Mouse (Mus musculus): Measurements from ENCODE around the gene Gm17482. TPM values are rescaled to one million over a fixed set of nuclear protein-coding genes. Genes with fewer than 3 reads are reported as not detected.

Gene Gm17482
- total and polyA plus RNA-seq, 3 experiments = not detected

- Histone ChIP-seq H3K4me3 (ENCODE audit: control insufficient read depth in 1 of 2, insufficient read depth in 1 of 2, low read depth in 2 of 2, low read length in 2 of 2) (no peak overlapping the region), H3K79me2 (ENCODE audit: control insufficient read depth, insufficient read depth, low read length, poor library complexity) (no peaks in the 10 kb centered on the region), H3K36me3 (ENCODE audit: control insufficient read depth in 1 of 2, insufficient read depth in 2 of 2, low read length in 2 of 2) (no peaks in the 10 kb centered on the region), H3K9me3 (replicated peaks; ENCODE audit: insufficient read depth, low read length) (no peaks in the 10 kb centered on the region), H3K4me1 (ENCODE audit: control insufficient read depth in 1 of 2, insufficient read depth in 2 of 2, low read length in 2 of 2) (no peaks in the 10 kb centered on the region), H3K27ac (ENCODE audit: control insufficient read depth, low read depth, low read length) (no peak overlapping the region), H3K9ac (ENCODE audit: control insufficient read depth, low read depth, low read length, poor library complexity, severe bottlenecking) (no peak overlapping the region), H3K27me3 (ENCODE audit: control insufficient read depth in 1 of 2, insufficient read depth in 2 of 2, low read length in 2 of 2) (no peaks in the 10 kb centered on the region; a peak in 2 of 4 replicates)
- TF ChIP-seq SMC3 (IDR thresholded peaks at IDR 0.05; ENCODE audit: low read depth, low read length) (no peak), NRF1 (IDR thresholded peaks at IDR 0.05; ENCODE audit: insufficient read depth, low read depth, low read length, poor library complexity, severe bottlenecking) (no peak), MYB (IDR thresholded peaks at IDR 0.05; ENCODE audit: low read depth, low read length) (no peak), RAD21 (IDR thresholded peaks at IDR 0.05; ENCODE audit: low read depth, low read length) (no peak), TAL1 (IDR thresholded peaks at IDR 0.05; ENCODE audit: low read length) (no peak), MXI1 (IDR thresholded peaks at IDR 0.05; ENCODE audit: low read depth, low read length) (no peak), BHLHE40 (IDR thresholded peaks at IDR 0.05; ENCODE audit: borderline replicate concordance, low read depth, low read length) (no peak), MAX (IDR thresholded peaks at IDR 0.05; ENCODE audit: low read length) (no peak), TCF12 (IDR thresholded peaks at IDR 0.05; ENCODE audit: low read depth, low read length) (no peak), USF2 (IDR thresholded peaks at IDR 0.05; ENCODE audit: borderline replicate concordance in 1 of 2, insufficient read depth in 1 of 2, low read depth in 1 of 2, low read length in 2 of 2) (no peak), GATA1 (IDR thresholded peaks at IDR 0.05; ENCODE audit: low read depth, low read length) (no peak), CHD2 (IDR thresholded peaks at IDR 0.05; ENCODE audit: low read length) (no peak), MAZ (IDR thresholded peaks at IDR 0.05; ENCODE audit: low read depth, low read length) (no peak), CTCF (IDR thresholded peaks at IDR 0.05 in 2 of 3, conservative IDR thresholded peaks at IDR 0.05 in 1 of 3; ENCODE audit: control insufficient read depth in 1 of 3, insufficient read depth in 1 of 3, low read depth in 2 of 3, low read length in 3 of 3, poor library complexity in 1 of 3, severe bottlenecking in 1 of 3) (no peak), POLR2AphosphoS2 (IDR thresholded peaks at IDR 0.05; ENCODE audit: low read length) (no peak), POLR2A (IDR thresholded peaks at IDR 0.05; ENCODE audit: control insufficient read depth in 1 of 2, insufficient read depth in 1 of 2, low read depth in 1 of 2, low read length in 2 of 2, poor library complexity in 1 of 2) (no peak), NELFE (IDR thresholded peaks at IDR 0.05; ENCODE audit: low read depth, low read length) (no peak), MEF2A (IDR thresholded peaks at IDR 0.05; ENCODE audit: extremely low read depth, insufficient replicate concordance, low read depth, low read length, poor library complexity, severe bottlenecking) (no peak), E2F4 (IDR thresholded peaks at IDR 0.05; ENCODE audit: borderline replicate concordance, low read depth, low read length) (no peak)
- no peak for DNase-seq (ENCODE audit: low read depth, low spot score)
Measured at GRCm38 (mm10) chr6:115292621-115293020, 65.5 kb downstream of the Gm17482 start.

- H3K27me3 ChIP-seq (ENCODE audit: control insufficient read depth in 1 of 2, insufficient read depth in 2 of 2, low read length in 2 of 2) = no peaks in the 10 kb centered on the region; a peak in 2 of 4 replicates
- DNase-seq (ENCODE audit: low read depth, low spot score) = no peak
- TF ChIP-seq SMC3 (IDR thresholded peaks at IDR 0.05; ENCODE audit: low read depth, low read length) (no peak), MAFK (IDR thresholded peaks at IDR 0.05; ENCODE audit: borderline replicate concordance, low read depth, low read length) (no peak), RCOR1 (IDR thresholded peaks at IDR 0.05; ENCODE audit: low read depth, low read length) (no peak), UBTF (IDR thresholded peaks at IDR 0.05; ENCODE audit: borderline replicate concordance, insufficient read depth, low read depth, low read length) (no peak), CHD2 (IDR thresholded peaks at IDR 0.05; ENCODE audit: low read length) (no peak), ZMIZ1 (IDR thresholded peaks at IDR 0.05; ENCODE audit: low read depth, low read length) (no peak), ZNF384 (IDR thresholded peaks at IDR 0.05; ENCODE audit: low read depth, low read length) (no peak), CTCF (IDR thresholded peaks at IDR 0.05 in 2 of 3, conservative IDR thresholded peaks at IDR 0.05 in 1 of 3; ENCODE audit: control insufficient read depth in 1 of 3, insufficient read depth in 1 of 3, low read depth in 2 of 3, low read length in 3 of 3, poor library complexity in 1 of 3, severe bottlenecking in 1 of 3) (no peak), POLR2A (IDR thresholded peaks at IDR 0.05; ENCODE audit: control insufficient read depth in 1 of 2, insufficient read depth in 1 of 2, low read depth in 1 of 2, low read length in 2 of 2, poor library complexity in 1 of 2) (no peak), SIN3A (IDR thresholded peaks at IDR 0.05; ENCODE audit: low read length) (no peak), POLR2AphosphoS2 (IDR thresholded peaks at IDR 0.05; ENCODE audit: low read length) (no peak), NELFE (IDR thresholded peaks at IDR 0.05; ENCODE audit: low read depth, low read length) (no peak), E2F4 (IDR thresholded peaks at IDR 0.05; ENCODE audit: borderline replicate concordance, low read depth, low read length) (no peak), TAL1 (IDR thresholded peaks at IDR 0.05; ENCODE audit: low read length) (no peak), NRF1 (IDR thresholded peaks at IDR 0.05; ENCODE audit: insufficient read depth, low read depth, low read length, poor library complexity, severe bottlenecking) (no peak), KAT2A (conservative IDR thresholded peaks at IDR 0.05; ENCODE audit: low read depth, low read length) (no peak), BHLHE40 (IDR thresholded peaks at IDR 0.05; ENCODE audit: borderline replicate concordance, low read depth, low read length) (no peak), MYB (IDR thresholded peaks at IDR 0.05; ENCODE audit: low read depth, low read length) (no peak), ZKSCAN1 (IDR thresholded peaks at IDR 0.05; ENCODE audit: low read depth, low read length) (no peak), CHD1 (IDR thresholded peaks at IDR 0.05; ENCODE audit: low read depth, low read length) (no peak)
Measured at GRCm38 (mm10) chr6:115293877-115294276, 66.7 kb downstream of the Gm17482 start.

More at GRCm38 (mm10) chr6:115293877-115294276, 66.7 kb downstream of the Gm17482 start:
- Histone ChIP-seq H3K79me2 (ENCODE audit: control insufficient read depth, insufficient read depth, low read length, poor library complexity) (no peaks in the 10 kb centered on the region), H3K4me1 (ENCODE audit: control insufficient read depth in 1 of 2, insufficient read depth in 2 of 2, low read length in 2 of 2) (no peaks in the 10 kb centered on the region), H3K9ac (ENCODE audit: control insufficient read depth, low read depth, low read length, poor library complexity, severe bottlenecking) (no peak overlapping the region), H3K9me3 (replicated peaks; ENCODE audit: insufficient read depth, low read length) (no peaks in the 10 kb centered on the region), H3K36me3 (ENCODE audit: control insufficient read depth in 1 of 2, insufficient read depth in 2 of 2, low read length in 2 of 2) (no peaks in the 10 kb centered on the region), H3K4me3 (ENCODE audit: control insufficient read depth in 1 of 2, insufficient read depth in 1 of 2, low read depth in 2 of 2, low read length in 2 of 2) (no peak overlapping the region), H3K27ac (ENCODE audit: control insufficient read depth, low read depth, low read length) (no peak overlapping the region)
